Mouse (Mus musculus) cerebellum, adult 8-10 months (tissue): ENCODE data around the gene Lrch4.
"Not testable (repeated sequence)": the region's sequence is repeated elsewhere in the genome, so short reads cannot be mapped to it uniquely, and the experiment has no call there.

Source experiments
- DNase-seq: peaks from one replicate; pipeline ENCODE4 v3.0.0; 2022

Gene Lrch4

GRCm38 (mm10) chr5:137613550-137613949 is 15.4 kb upstream of the Lrch4 start, which contains the start of gene Pcolce:
TSS of gene Pcolce (minus strand) at chr5:137613784.
- no peak for DNase-seq

DNA sequence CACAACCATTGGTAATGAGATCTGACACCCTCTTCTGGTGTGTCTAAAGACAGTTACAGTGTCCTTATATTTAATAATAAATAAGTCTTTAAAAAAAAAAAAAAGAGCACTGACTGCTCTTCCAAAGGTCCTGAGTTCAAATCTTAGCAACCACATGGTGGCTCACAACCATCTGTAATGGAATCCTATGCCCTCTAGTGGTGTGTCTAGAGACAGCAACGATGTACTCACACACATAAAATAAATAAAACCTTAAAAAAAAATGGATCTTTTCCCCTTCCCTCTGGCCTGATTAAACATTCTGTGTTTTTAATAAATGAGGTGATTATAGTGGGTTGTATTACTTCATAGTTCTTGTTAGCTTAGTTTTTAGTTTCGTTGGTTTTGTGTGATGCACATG is 14.0 kb upstream of the Lrch4 start:
- DNase-seq = not testable (repeated sequence)

- no peak for DNase-seq
Measured at GRCm38 (mm10) chr5:137615347-137615746, 13.6 kb upstream of the Lrch4 start.

DNA sequence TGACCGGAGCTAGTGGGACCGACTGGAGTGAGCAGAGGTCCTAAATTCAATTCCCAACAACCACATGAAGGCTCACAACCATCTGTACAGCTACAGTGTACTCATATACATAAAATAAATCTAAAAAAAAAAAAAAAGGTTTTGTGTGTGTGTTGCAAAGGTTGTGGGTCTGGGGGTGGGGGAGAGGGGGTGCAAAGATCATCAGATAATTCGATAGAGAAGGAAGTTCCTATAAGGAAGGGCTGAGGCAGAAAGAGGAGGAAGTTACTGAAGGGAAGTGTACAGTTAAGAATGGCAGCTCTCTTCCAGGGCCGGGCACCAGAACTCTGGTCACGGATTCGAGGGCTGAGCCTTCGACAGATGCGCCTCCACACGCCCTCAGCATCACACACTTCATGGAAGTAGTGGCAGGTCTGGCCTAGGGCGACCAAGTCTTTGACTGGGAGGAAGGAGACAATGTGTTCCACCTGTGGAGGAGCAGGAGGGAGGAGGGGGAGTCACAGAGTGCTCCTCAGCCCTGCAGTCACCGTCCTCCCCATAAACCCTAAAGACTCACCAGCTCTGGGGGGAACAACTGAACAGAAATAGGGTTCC is 4.9 kb upstream of the Lrch4 start:
- no peak for DNase-seq

- DNase-seq = peak; percentile 34
Measured at GRCm38 (mm10) chr5:137627991-137628390, 930 bp upstream of the Lrch4 start.

DNA sequence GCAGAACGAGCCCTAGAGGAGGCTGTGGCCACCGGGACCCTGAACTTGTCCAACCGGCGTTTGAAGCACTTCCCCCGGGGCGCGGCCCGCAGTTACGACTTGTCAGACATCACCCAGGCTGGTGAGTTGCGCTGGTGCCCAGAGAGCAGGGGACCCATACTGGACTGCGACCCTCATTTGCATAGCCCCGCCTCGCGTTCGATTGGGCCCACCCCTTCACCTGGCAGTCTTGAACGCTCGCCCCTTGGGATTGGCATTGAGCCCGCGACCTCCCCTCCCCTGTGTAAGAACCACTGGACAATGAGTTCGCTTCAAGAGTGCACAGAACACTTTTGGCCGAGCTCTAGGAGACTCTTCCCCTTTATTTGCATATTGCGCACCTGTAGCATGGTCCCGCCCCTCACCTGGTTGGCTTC is 393 bp downstream of the Lrch4 start:
- DNase-seq = no peak

DNA sequence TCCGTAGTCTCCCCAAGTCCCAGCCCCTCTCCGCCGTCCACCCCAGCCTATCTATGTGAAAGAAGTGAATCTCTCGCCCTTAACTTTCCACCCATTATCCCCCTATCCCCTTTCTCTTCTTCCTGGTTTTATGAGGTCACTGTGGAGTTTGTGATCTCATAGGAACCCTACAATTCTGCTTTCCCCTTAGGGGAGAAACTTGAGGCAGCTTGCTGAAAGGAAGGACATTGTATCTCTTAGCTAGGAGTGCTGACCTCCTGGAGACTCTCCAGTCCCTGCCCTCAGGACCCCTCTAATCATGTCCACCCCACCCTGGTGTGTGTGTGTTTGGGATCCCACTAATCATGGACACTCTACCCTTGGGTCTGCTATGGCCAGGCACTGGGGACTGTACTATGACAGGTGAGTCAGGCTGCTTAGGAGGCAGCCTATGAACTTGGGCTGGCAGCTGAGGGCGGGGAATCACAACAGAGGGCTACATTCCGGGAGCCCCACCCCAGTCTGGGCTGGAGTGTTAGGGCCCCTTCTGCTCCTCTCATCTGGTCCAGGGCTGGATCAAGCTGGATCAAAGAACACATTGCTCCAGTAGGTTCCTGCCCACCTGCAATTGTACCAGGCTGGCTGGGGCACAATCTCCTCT is 1.1 kb downstream of the Lrch4 start:
- DNase-seq = no peak

- DNase-seq = no peak
Measured at GRCm38 (mm10) chr5:137630602-137631001, 1.7 kb downstream of the Lrch4 start.

GRCm38 (mm10) chr5:137631171-137631570 is 2.2 kb downstream of the Lrch4 start:
- DNase-seq = no peak

DNA sequence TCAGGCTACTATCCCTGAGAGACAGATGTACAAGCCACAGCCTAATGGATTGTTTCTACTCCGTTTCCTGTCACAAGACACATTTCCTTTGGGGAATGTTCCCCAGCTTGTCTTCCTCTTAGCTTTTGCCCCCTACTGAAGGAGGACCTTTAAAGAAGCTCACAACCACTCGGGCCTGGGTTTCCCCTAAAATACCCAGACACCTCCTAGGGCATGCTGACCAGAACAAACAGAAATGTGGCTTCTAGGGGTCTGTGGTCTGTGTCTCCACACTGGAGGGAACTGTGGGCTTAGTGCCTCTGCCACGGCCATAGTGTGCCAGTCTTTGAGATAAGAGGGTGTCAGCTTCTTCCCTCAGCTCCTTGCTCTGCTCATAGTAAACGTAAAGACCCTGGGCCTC is 2.7 kb downstream of the Lrch4 start:
- no peak for DNase-seq

GRCm38 (mm10) chr5:137633397-137634084 is 4.6 kb downstream of the Lrch4 start:
- DNase-seq = no peak

- DNase-seq = no peak
Measured at GRCm38 (mm10) chr5:137639472-137639871, 10.6 kb downstream of the Lrch4 start.

- DNase-seq = no peak
Measured at GRCm38 (mm10) chr5:137641054-137641453, 12.1 kb downstream of the Lrch4 start, which contains the start of gene Sap25. TSS of gene Sap25 (plus strand) at chr5:137641334.

GRCm38 (mm10) chr5:137642886-137643285 is 14.0 kb downstream of the Lrch4 start:
- no peak for DNase-seq

DNA sequence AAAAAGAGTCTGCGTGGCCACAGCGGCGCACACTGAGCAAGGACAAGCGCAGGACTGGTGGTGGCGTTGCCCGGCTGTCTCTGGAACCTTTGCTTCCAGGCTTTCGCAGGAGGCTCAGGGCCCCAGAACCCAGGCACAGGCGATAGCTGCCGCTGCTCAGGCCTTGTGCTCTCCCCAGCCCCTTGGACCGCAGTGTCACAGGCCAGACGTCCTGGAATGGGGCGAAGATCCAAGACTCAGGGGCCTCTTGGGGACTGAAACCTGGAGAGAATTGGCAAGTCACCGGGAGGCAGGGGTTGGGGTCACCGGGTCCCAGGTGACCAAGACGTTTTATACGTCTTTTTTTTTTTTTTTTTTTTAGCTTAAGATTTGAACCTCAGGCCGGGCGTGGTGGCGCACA is 15.6 kb downstream of the Lrch4 start:
- DNase-seq = no peak

DNA sequence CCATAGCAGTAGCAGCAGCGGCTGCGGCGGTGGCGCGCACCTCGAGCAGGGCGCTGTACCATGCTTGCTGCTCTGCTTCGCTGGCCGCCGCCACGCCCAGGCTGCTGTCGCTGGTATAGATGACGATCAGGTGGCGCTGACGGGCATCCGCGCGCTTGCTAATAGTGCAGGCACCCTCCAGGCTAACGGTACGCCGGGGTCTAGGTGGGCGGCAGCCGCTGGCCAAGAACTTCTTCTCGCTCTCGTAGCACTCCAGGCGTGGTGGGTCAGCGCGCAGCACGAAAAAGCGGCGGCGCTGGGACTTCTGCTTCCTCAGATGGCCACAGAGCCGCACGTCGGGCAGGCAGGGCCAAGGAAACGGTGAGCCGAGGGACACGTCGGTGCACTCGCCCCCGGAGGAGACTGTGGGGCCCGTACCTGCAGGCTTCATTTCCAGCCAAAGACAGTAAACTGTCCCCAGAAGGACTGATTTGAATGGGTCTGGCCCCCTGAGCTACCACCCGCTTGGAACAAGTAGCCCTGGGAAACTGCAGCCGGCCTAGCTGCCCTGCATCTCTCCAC is 16.2 kb downstream of the Lrch4 start:
- no peak for DNase-seq

DNA sequence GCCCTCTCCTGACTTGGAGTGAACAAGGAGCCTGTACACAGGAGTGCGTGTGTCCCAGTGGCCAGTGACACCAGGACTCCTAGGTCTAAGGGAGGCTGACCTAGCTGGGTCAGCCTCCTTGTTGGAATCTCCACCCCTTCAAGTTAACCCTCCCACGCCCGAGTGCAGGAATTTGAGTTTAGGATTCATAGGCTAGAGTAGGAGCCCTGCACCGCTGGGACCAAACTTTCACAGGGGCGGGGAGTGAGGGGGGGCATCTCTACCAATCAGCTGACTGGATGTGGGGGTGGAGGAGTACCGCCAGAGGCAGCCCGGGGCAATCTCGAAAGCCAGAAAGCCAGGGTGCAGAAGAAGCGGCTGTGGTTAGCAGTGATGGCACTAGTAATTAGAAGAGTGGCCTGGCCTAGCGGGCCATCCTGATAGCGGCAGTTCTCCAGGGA is 16.8 kb downstream of the Lrch4 start, which contains the start of gene Irs3:
TSS of gene Irs3 (minus strand) at position 63 of the 440 bp plus-strand sequence.
- no peak for DNase-seq

GRCm38 (mm10) chr5:137647827-137648601 is 19.1 kb downstream of the Lrch4 start:
- no peak for DNase-seq

DNA sequence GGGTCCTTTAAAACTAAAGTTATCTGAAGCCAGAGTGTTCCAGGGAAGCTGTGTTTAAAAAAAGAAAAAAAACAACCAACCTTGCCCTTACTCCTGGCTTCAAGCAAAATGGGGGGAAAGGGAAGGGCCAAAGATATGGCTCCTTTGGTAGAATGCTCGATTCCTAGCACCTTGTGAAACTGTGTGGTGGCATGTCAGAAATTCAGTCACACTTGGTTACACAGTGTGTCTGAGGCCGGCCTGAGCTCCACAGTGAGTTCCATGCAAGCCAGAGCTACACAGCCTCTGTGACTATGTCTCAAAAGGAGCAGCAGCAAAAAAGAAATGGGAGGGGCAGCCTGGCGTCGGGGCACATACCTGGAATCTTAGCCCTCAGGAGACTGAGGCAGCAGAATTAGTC is 20.3 kb downstream of the Lrch4 start:
- DNase-seq = no peak

DNA sequence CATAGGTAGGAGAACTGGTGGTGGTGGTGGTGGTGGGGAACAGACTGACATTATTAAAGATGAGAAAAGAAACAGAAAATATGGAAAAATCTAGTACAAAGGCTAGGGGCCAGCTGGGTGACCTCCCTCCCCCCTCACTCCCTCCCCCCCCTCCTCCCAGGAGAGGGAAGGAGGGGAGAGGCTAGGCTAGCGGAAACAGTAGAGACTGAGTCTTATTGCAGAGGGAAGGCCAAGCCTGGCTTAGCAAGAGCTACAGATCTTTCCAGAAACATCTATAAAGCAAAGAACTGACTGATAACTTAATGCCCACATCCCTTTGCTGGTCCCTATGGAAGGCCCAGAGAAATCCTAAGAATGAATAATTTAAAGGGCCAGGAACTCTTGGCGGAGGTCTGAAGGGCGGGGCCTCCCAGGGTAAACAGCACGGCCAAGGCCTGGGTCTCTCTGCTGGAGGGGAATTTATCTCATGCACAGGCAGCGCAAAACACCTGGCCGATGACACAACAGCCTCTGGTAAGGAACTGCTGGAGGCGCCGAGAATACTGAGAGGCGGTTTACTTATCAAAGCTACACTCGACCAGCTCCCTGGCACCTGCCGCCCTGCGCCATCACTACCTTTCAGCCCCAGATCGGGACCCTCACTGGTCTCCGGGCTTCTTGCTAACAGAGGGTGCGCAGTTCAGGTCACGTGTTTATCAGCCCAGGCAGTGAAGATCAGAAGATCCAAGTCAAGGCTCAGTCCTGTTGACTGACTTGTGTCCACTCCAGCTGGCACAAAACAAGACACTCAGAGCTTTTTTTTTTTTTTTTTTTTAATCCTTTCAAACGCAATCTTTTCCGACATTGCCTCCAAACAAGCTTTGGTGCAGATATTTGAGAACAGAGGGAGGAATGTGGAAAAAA is 21.0 kb downstream of the Lrch4 start:
- no peak for DNase-seq

GRCm38 (mm10) chr5:137652474-137652873 is 23.6 kb downstream of the Lrch4 start:
- peak; percentile 72 for DNase-seq

DNA sequence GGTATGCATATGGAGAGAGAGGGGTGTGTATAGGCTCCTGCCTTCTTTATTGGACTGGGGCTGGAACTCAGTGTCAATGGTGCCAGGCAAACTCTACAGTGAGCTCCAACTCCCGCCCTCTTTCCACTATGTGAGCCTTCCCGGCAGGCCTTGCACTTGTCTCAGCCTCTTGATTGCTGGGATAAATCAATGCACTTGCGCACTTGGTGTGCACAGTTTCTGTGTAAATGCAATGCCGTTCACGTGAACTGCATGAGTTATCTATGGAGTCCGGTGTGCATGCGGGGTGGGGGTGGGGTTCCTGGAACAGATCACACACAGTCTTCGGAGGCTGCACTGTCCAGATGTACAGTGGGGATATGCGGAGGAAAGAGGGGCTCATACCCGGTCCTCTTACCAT is 24.4 kb downstream of the Lrch4 start:
- DNase-seq = no peak
